Mouse (Mus musculus): ENCODE results near the gene Tmprss11b. TPM values are rescaled to one million over a fixed set of nuclear protein-coding genes. Genes with fewer than 3 reads are reported as not detected.

Gene Tmprss11b
- polyA plus RNA-seq (2015; fragmentation: Nextera tagmentation; extraction: Ambion mirVana), result not detected in 2 replicates

DNA sequence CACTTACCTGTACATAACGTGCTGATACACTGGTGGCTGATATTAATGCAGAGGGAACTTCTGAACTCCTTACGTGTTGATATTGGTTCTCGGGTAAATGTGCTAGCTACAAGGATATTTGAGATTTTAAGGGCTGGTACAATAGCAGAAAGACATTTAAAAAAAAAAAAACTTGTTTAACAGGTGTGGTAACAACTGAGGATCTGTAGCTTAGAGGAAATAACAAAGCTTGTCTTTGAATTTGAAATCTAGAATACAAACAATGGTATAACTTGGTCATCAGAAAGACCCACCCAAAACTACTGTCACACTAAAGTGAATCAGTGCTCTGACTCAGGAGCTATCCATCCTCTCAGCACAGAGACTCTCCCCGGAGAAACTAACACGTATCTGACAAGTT, at the start of gene Tmprss11b:
Gene Tmprss11b, minus strand, starts transcription at position 101 of the 400 bp plus-strand sequence.

DNA sequence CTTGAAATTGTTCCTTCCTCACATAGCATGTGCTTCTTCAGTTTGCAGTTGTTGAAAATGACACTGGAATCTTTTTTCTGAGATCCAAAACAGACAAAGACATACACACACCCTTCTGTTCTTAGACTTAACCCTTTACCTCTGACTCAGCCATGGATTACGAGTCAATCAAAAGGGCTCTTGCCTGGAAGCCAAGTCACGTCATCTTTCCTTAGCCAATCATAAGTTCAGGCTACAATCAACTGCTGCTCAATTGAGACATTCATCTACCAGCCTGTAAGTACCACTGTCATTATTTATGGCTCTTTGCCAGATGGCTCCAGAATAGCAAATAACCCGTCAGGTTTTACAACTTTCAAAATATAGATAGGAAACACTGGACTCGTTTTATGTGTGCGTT, 43.8 kb downstream of the Tmprss11b start, which contains the start of gene Tmprss11f:
Gene Tmprss11f, minus strand, starts transcription at position 101 of the 400 bp plus-strand sequence.

Other genes with a start within 250 kb of the Tmprss11b start
- gene Tmprss11a, start 207.4 kb downstream of the Tmprss11b start, polyA plus RNA-seq (2015; fragmentation: Nextera tagmentation; extraction: Ambion mirVana), result not detected in 2 replicates
- not detected in 2 replicates for gene Tmprss11g, start 157.8 kb downstream of the Tmprss11b start, polyA plus RNA-seq (2015; fragmentation: Nextera tagmentation; extraction: Ambion mirVana)
- gene Tmprss11f, start 43.9 kb downstream of the Tmprss11b start, polyA plus RNA-seq (2015; fragmentation: Nextera tagmentation; extraction: Ambion mirVana), result not detected in 2 replicates
- not detected in 2 replicates for gene Tmprss11e, start 69.5 kb upstream of the Tmprss11b start, polyA plus RNA-seq (2015; fragmentation: Nextera tagmentation; extraction: Ambion mirVana)
- gene Ythdc1, start 127.9 kb upstream of the Tmprss11b start, polyA plus RNA-seq (2015; fragmentation: Nextera tagmentation; extraction: Ambion mirVana), result 27.9 and 32.7 TPM in 2 replicates
- 0.04 and 0.07 TPM in 2 replicates for gene Ugt2b34, start 230.6 kb upstream of the Tmprss11b start, polyA plus RNA-seq (2015; fragmentation: Nextera tagmentation; extraction: Ambion mirVana)

Measured in spleen, postnatal 0 days (tissue).